Mouse (Mus musculus): Measurements from ENCODE around the gene Znrf3.

DNA sequence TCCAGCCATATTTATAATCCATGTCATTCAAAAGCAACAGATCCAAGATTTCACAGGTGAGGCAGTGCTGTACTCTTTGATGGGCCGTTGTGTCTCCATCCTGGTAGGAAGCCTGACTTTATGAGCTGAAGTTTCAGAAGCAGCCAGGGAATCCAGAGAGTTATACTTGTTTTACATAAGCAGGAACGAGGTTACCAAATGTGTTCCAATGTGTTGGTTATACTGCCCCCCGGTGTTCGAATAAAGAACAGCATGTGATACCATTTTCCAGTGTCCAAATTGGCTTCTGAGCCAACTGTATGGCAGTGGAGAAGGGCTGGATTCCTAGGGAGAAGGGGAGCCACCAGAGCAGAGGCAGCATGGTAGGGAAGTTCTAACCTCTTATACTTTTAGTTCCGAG lies 29.5 kb upstream of the Znrf3 start:
- no peak for TF ChIP-seq POLR2A (IDR thresholded peaks at IDR 0.05; ENCODE audit: borderline replicate concordance, low read depth, low read length)
- TF ChIP-seq CTCF (IDR thresholded peaks at IDR 0.05; ENCODE audit: low read depth, low read length), result 0 out of 2 replicates have a peak, but pooled peaks have one; percentile 14
